Comparison of ENCODE assay signal across 8 mouse cellular contexts in genomic region chr8:22060446-22060889, GRCm38 (mm10). TPM values are rescaled to one million over a fixed set of nuclear protein-coding genes. Genes with fewer than 3 reads are reported as not detected.
A peak's percentile ranks its signal among the peaks of the same experiment; 100 is the strongest.
DNase-seq lines count a peak whose midpoint lies in the region; ATAC-seq lines count a peak whose summit lies in the region.

Gene Alg11 (plus strand): TSS chr8:22060721.

- peak within 1 kb of the TSS; percentile 72; the same call in 1 of the 2 replicates for H3K27ac ChIP-seq in lung, embryonic 16.5 days (ENCODE audit: low read length)

- no peaks in the 10 kb centered on the region for H3K9me3 ChIP-seq in lung, embryonic 16.5 days (ENCODE audit: control insufficient read depth, low read length)

- peak; percentile 93 for DNase-seq in MEL-GATA-1-ER (ENCODE audit: extremely low read depth, low read depth)
- DNase-seq in cerebellum, adult 8-10 months, result peak; percentile 93
- DNase-seq in forelimb bud, embryonic 11.5 days (ENCODE audit: low read depth, low spot score), result peak; percentile 97
- peak; percentile 77 for DNase-seq in layer of hippocampus, adult 9-10 months (ENCODE audit: low spot score)
- DNase-seq in ovary, postnatal 10 days (ENCODE audit: low spot score), result peak; percentile 69
- peak; percentile 91 to 92 for DNase-seq in thymus, postnatal 10 days (ENCODE audit: low spot score in 2 of 2)

- H3K9ac ChIP-seq in lung, embryonic 16.5 days (ENCODE audit: low read length), result peak within 1 kb of the TSS; percentile 73

- peak within 1 kb of the TSS; percentile 98 for H3K4me2 ChIP-seq in lung, embryonic 16.5 days (ENCODE audit: low read depth, low read length)

- peaks cover 18% of the 10 kb centered on the region for H3K27me3 ChIP-seq in lung, embryonic 16.5 days (ENCODE audit: control insufficient read depth, insufficient read depth, low read depth, low read length)

- ATAC-seq in hematopoietic stem cell, adult 5-6 weeks (replicated peaks in 1 of 2; ENCODE audit: insufficient read depth in 1 of 2, low FRiP score in 2 of 2, low TSS enrichment in 1 of 2, low read depth in 1 of 2, poor library complexity in 2 of 2, severe bottlenecking in 2 of 2), result peak; percentile 97 to 98
- ATAC-seq in lung, embryonic 16.5 days (ENCODE audit: low read depth), result peak; percentile 100

- WGBS in lung, embryonic 16.5 days, result under 1% methylated on average over 32 of the region's 36 CpGs

- H3K36me3 ChIP-seq in lung, embryonic 16.5 days (ENCODE audit: control insufficient read depth, insufficient read depth, low read length), result peaks cover 12% of the 10 kb centered on the region

- peak within 1 kb of the TSS; percentile 81 for H3K4me3 ChIP-seq in lung, embryonic 16.5 days (ENCODE audit: low read length)

- H3K4me1 ChIP-seq in lung, embryonic 16.5 days (replicated peaks; ENCODE audit: control insufficient read depth, insufficient read depth, low read length), result 0 out of 2 replicates have a peak, but pooled peaks cover 5% of the 10 kb centered on the region

RNA-seq across cellular contexts. Expression of gene Alg11, which starts in this region (rescaled TPM):
- 11.9 and 17.9 TPM in 2 replicates for total RNA-seq in hematopoietic stem cell, adult 5-6 weeks (2017)
- polyA plus RNA-seq in lung, embryonic 16.5 days (2015; fragmentation: Nextera tagmentation; extraction: Ambion mirVana), result 27.9 and 30.1 TPM in 2 replicates

Comparison
In these comparisons a context has a peak if more than half of its experiments do, and no peak if none do; other contexts are left out.
1. Peak in every context shown above with its lines: DNase-seq, ATAC-seq, H3K4me3 ChIP-seq and H3K27ac ChIP-seq.